In genomic region chr9:123148430-123148829, GRCm38 (mm10) we compare ENCODE assay signal across 12 mouse cellular contexts. TPM values are rescaled to one million over a fixed set of nuclear protein-coding genes. Genes with fewer than 3 reads are reported as not detected.
DNase-seq lines count a peak whose midpoint lies in the region; ATAC-seq and TF ChIP-seq lines count a peak whose summit lies in the region.
"Had no signal": no experiment of that assay in that cellular context is flagged by ENCODE, and none has a peak within 500 bp of the region (broad histone marks: within the 10 kb centered on the region; RNA-seq: fewer than 3 reads in every experiment).

No protein-coding gene starts in this region.

- peak; percentile 28 to 40 for DNase-seq in lung, adult 18-20 months
- no peak for DNase-seq in lung, adult 2 months
- DNase-seq in heart, postnatal 0 days (ENCODE audit: low spot score): peak; percentile 34
- DNase-seq in cerebellum, adult 18-20 months: no peak
- no peak for DNase-seq in Muller cell, postnatal 12 days (ENCODE audit: inconsistent ontology term)
- DNase-seq in layer of hippocampus, adult 8-10 months (ENCODE audit: low spot score in 2 of 2): no peak
- DNase-seq: cerebellum, adult 8-10 months; liver, postnatal 0 days; right cerebral cortex, adult 18-20 months had no signal

- H3K27me3 ChIP-seq in heart, postnatal 0 days (ENCODE audit: control insufficient read depth, insufficient read depth, low read length): no peaks in the 10 kb centered on the region
- H3K27me3 ChIP-seq in lung, embryonic 15.5 days: no peaks in the 10 kb centered on the region
- H3K27me3 ChIP-seq: neural tube, embryonic 15.5 days had no signal

- ATAC-seq in heart, postnatal 0 days (ENCODE audit: insufficient read depth, low read depth): peak; percentile 51
- ATAC-seq in lung, embryonic 15.5 days (ENCODE audit: borderline replicate concordance, extremely low read depth, low FRiP score, low TSS enrichment): peak; percentile 55; the same call in 1 of the 2 replicates
- ATAC-seq: liver, postnatal 0 days had no signal

- 0 out of 2 replicates have a peak overlapping the region, but pooled peaks have one; percentile 50 for H3K27ac ChIP-seq in heart, postnatal 0 days (ENCODE audit: low read depth)
- 0 out of 2 replicates have a peak overlapping the region, but pooled peaks have one; percentile 2 for H3K27ac ChIP-seq in lung, embryonic 15.5 days
- H3K27ac ChIP-seq: hindbrain, embryonic 14.5 days; neural tube, embryonic 15.5 days had no signal

- H3K4me2 ChIP-seq in heart, postnatal 0 days (ENCODE audit: low read depth, low read length): no peak overlapping the region
- H3K4me2 ChIP-seq in lung, embryonic 15.5 days: no peak overlapping the region
- H3K4me2 ChIP-seq: hindbrain, embryonic 14.5 days; neural tube, embryonic 15.5 days had no signal

- 41% methylated on average over 5 of the region's 5 CpGs for WGBS in lung, adult 2 months
- 44% methylated on average over 5 of the region's 5 CpGs for WGBS in heart, postnatal 0 days
- 39% methylated on average over 5 of the region's 5 CpGs for WGBS in lung, embryonic 15.5 days

- H3K4me1 ChIP-seq in lung, adult 2 months (ENCODE audit: control insufficient read depth, insufficient read depth, low read length): peaks cover 3% of the 10 kb centered on the region; the same call in 1 of the 2 replicates
- H3K4me1 ChIP-seq in heart, postnatal 0 days (ENCODE audit: control insufficient read depth, insufficient read depth): no peaks in the 10 kb centered on the region; the same call in 1 of the 2 replicates
- H3K4me1 ChIP-seq in lung, embryonic 15.5 days: peaks cover 17% of the 10 kb centered on the region; the same call in 1 of the 2 replicates
- H3K4me1 ChIP-seq: neural tube, embryonic 15.5 days had no signal

- TF ChIP-seq POLR2A in lung, adult 2 months (IDR thresholded peaks at IDR 0.05; ENCODE audit: borderline replicate concordance, extremely low read depth, low read depth, low read length): no peak

- TF ChIP-seq EP300 in heart, postnatal 0 days (IDR thresholded peaks at IDR 0.05; ENCODE audit: low read depth): no peak

- H3K9ac ChIP-seq in heart, postnatal 0 days (replicated peaks; ENCODE audit: low read depth, low read length): no peak overlapping the region
- no peak overlapping the region for H3K9ac ChIP-seq in lung, embryonic 15.5 days
- H3K9ac ChIP-seq: hindbrain, embryonic 14.5 days; liver, postnatal 0 days; neural tube, embryonic 15.5 days had no signal

- H3K4me3 ChIP-seq in lung, adult 2 months (replicated peaks; ENCODE audit: extremely low read depth, low read depth, low read length): no peak overlapping the region
- no peak overlapping the region for H3K4me3 ChIP-seq in heart, postnatal 0 days (ENCODE audit: low read depth, low read length)
- no peak overlapping the region for H3K4me3 ChIP-seq in lung, embryonic 15.5 days
- H3K4me3 ChIP-seq: neural tube, embryonic 15.5 days had no signal

- peaks cover 13% of the 10 kb centered on the region; the same call in 1 of the 2 replicates for H3K9me3 ChIP-seq in heart, postnatal 0 days (replicated peaks; ENCODE audit: control insufficient read depth, low read length)
- H3K9me3 ChIP-seq in lung, embryonic 15.5 days: no peaks in the 10 kb centered on the region; the same call in 1 of the 2 replicates

- no peak for TF ChIP-seq CTCF in lung, adult 2 months (IDR thresholded peaks at IDR 0.05; ENCODE audit: insufficient read depth, low read length)
- no peak for TF ChIP-seq CTCF in heart, postnatal 0 days (IDR thresholded peaks at IDR 0.05; ENCODE audit: low read depth)

- no peaks in the 10 kb centered on the region for H3K36me3 ChIP-seq in heart, postnatal 0 days (replicated peaks; ENCODE audit: control insufficient read depth, insufficient read depth, low read length)
- no peaks in the 10 kb centered on the region for H3K36me3 ChIP-seq in lung, embryonic 15.5 days

RNA-seq across cellular contexts. Expression of gene Clec3b, which starts 2.3 kb away (rescaled TPM):
- polyA plus RNA-seq in lung, adult 2 months (2012; rRNA removed): 151 and 180 TPM in 2 replicates
- total RNA-seq in heart, postnatal 0 days (2014; rRNA removed; ENCODE audit: low replicate concordance): 8.5 and 26.8 TPM in 2 replicates
- polyA plus RNA-seq in heart, postnatal 0 days (2015; fragmentation: Nextera tagmentation; extraction: Ambion mirVana): 5.5 and 5.7 TPM in 2 replicates
- 1.7 and 3.1 TPM in 2 replicates for polyA plus RNA-seq in lung, embryonic 15.5 days (2015; fragmentation: Nextera tagmentation; extraction: Ambion mirVana)
- 1 to 10 TPM; 2.1 to 3.1 (median 2.4) TPM for total RNA-seq in layer of hippocampus, adult 8-10 months (2022)
- polyA plus RNA-seq: liver, postnatal 0 days had no signal

RNA-seq across cellular contexts. Expression of gene Exosc7, which starts 35.4 kb away (rescaled TPM):
- 57.4 and 80.6 TPM in 2 replicates for polyA plus RNA-seq in lung, adult 2 months (2012; rRNA removed)
- total RNA-seq in heart, postnatal 0 days (2014; rRNA removed; ENCODE audit: low replicate concordance): 20.2 and 29.5 TPM in 2 replicates
- polyA plus RNA-seq in heart, postnatal 0 days (2015; fragmentation: Nextera tagmentation; extraction: Ambion mirVana): 45.6 and 49.7 TPM in 2 replicates
- polyA plus RNA-seq in lung, embryonic 15.5 days (2015; fragmentation: Nextera tagmentation; extraction: Ambion mirVana): 117 and 124 TPM in 2 replicates
- total RNA-seq in layer of hippocampus, adult 8-10 months (2022): 10 to 100 TPM; 41.0 to 52.4 (median 46.1) TPM

RNA-seq across cellular contexts. Expression of gene Zdhhc3, which starts 35.4 kb away (rescaled TPM):
- 253 and 404 TPM in 2 replicates for polyA plus RNA-seq in lung, adult 2 months (2012; rRNA removed)
- 51.7 and 73.5 TPM in 2 replicates for total RNA-seq in heart, postnatal 0 days (2014; rRNA removed; ENCODE audit: low replicate concordance)
- polyA plus RNA-seq in heart, postnatal 0 days (2015; fragmentation: Nextera tagmentation; extraction: Ambion mirVana): 33.4 and 35.7 TPM in 2 replicates
- polyA plus RNA-seq in lung, embryonic 15.5 days (2015; fragmentation: Nextera tagmentation; extraction: Ambion mirVana): 70.2 and 73.1 TPM in 2 replicates
- total RNA-seq in layer of hippocampus, adult 8-10 months (2022): 10 to 100 TPM; 57.6 to 60.7 (median 59.0) TPM

Comparison
In these comparisons a context has a peak if more than half of its experiments do, and no peak if none do; other contexts are left out.
1. DNase-seq: peak in lung, adult 18-20 months (2 of 2) and heart, postnatal 0 days (single experiment); none in lung, adult 2 months (single experiment), cerebellum, adult 18-20 months (0 of 2), Muller cell, postnatal 12 days (single experiment) and layer of hippocampus, adult 8-10 months (0 of 2).
2. RNA of gene Clec3b, which starts 2.3 kb away (polyA plus RNA-seq): 151 to 180 TPM in lung, adult 2 months; 5.5 to 5.7 TPM in heart, postnatal 0 days and 1.7 to 3.1 TPM in lung, embryonic 15.5 days; every median in the first group is over 10 times any median in the second.